Mouse (Mus musculus) intestine, embryonic 15.5 days (tissue): ENCODE data around the gene Tle1. TPM values are rescaled to one million over a fixed set of nuclear protein-coding genes. Genes with fewer than 3 reads are reported as not detected.

Experiments used
- ATAC-seq: fragments of 200-750 bp; cut with Nextera tagmentation; 2 replicates; pipeline ENCODE4 v1.8.0; 2017; ENCODE audit warnings: moderate TSS enrichment, moderate library complexity
- H3K27ac ChIP-seq: fragments of 300-500 bp; sonication (generic); 2 replicates; pipeline ENCODE4 v1.5.1; 2015; ENCODE audit warnings: mild to moderate bottlenecking, inconsistent platforms
- H3K27me3 ChIP-seq: fragments of 300-500 bp; sonication (generic); replicated peaks from 2 replicates; pipeline ENCODE4 v1.6.1; 2015; ENCODE audit warnings: inconsistent platforms
- H3K36me3 ChIP-seq: fragments of 300-500 bp; sonication (generic); 2 replicates; pipeline ENCODE4 v1.6.1; 2015; ENCODE audit warnings: inconsistent platforms
- H3K4me1 ChIP-seq: fragments of 300-500 bp; sonication (generic); replicated peaks from 2 replicates; pipeline ENCODE4 v1.6.1; 2015; ENCODE audit warnings: inconsistent platforms
- H3K4me2 ChIP-seq: fragments of 300-500 bp; sonication (generic); replicated peaks from 2 replicates; pipeline ENCODE4 v1.6.1; 2015; ENCODE audit warnings: mild to moderate bottlenecking, inconsistent platforms
- H3K4me3 ChIP-seq: fragments of 300-500 bp; sonication (generic); replicated peaks from 2 replicates; pipeline ENCODE4 v1.5.1; 2015; ENCODE audit warnings: inconsistent platforms
- H3K9ac ChIP-seq: fragments of 300-500 bp; sonication (generic); 2 replicates; pipeline ENCODE4 v1.6.1; 2015; ENCODE audit warnings: inconsistent platforms
- H3K9me3 ChIP-seq: fragments of 300-500 bp; sonication (generic); 2 replicates; pipeline ENCODE4 v1.6.1; 2016; ENCODE audit warnings: inconsistent platforms
- WGBS: fragments of 180-500 bp; shearing (Covaris S2); methylation state at CpG from one replicate; pipeline ENCODE4 v1.1.7; 2015; 5-methylcytosine and 5-hydroxymethylcytosine counted together
- polyA plus RNA-seq: library from polyadenylated mRNA; unstranded; fragments of >200 nt; fragmentation: Nextera tagmentation; extraction: Ambion mirVana; gene quantifications from 2 replicates; pipeline ENCODE4 v1.2.1, GENCODE M21; 2015

Tle1 gene
- polyA plus RNA-seq, 1 experiment from 2014 or later = 18.0 TPM

GRCm38 (mm10) chr4:72120050-72120449 lies 80.7 kb downstream of the Tle1 start:
- ATAC-seq = no peak
- Histone ChIP-seq H3K4me3 (no peak overlapping the region), H3K4me1 (no peaks in the 10 kb centered on the region), H3K9me3 (no peaks in the 10 kb centered on the region), H3K27ac (no peak overlapping the region), H3K27me3 (no peaks in the 10 kb centered on the region), H3K9ac (no peak overlapping the region), H3K4me2 (no peak overlapping the region), H3K36me3 (peaks cover 11% of the 10 kb centered on the region)
- 85% methylated on average over 6 of the region's 6 CpGs for WGBS

DNA sequence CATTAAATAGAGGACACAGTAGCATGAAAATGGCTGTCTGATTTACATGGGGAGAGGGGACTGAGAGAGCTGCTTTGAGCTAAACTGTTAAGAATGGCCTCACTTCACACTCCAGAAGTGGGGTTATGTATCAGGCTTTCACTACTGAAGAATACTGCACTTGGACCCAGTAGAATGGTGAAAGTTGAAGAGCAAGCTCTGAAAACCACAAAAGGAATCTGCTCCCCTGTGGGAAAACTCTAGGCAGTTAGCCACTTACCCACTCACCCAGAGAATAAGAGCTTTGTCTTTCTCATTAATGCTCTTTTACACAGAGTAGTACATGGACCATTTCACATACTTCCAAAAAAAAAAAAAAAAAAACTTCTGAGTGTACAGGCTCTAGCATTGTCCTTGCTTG lies 95.0 kb downstream of the Tle1 start:
- H3K4me2 ChIP-seq = no peak overlapping the region
- no peak overlapping the region for H3K27ac ChIP-seq
- no peaks in the 10 kb centered on the region for H3K36me3 ChIP-seq
- H3K27me3 ChIP-seq = no peaks in the 10 kb centered on the region
- H3K9me3 ChIP-seq = no peaks in the 10 kb centered on the region
- H3K4me3 ChIP-seq = no peak overlapping the region
- ATAC-seq = no peak
- no peaks in the 10 kb centered on the region for H3K4me1 ChIP-seq
- no peak overlapping the region for H3K9ac ChIP-seq

DNA sequence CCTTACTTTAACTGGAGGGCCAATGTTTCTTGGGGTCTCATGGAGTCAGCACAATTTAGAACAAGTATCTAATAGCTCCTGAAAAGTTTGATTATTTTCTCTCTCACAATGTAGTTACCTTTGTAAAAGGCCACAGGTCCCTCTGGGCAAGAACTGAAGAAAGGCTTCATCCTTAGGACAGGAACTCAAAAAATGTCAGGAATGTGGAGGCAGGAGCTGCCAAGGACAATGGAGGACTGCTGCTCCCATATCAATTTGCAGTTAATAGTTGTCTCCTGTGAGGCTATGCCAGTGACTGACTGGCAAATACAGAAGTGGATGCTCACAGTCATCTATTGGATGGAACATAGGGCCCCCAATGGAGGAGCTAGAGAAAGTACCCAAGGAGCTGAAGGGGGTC lies 96.5 kb downstream of the Tle1 start:
- H3K9me3 ChIP-seq = no peaks in the 10 kb centered on the region
- H3K4me1 ChIP-seq = no peaks in the 10 kb centered on the region
- H3K4me3 ChIP-seq = no peak overlapping the region
- no peaks in the 10 kb centered on the region for H3K27me3 ChIP-seq
- no peak overlapping the region for H3K9ac ChIP-seq
- H3K4me2 ChIP-seq = no peak overlapping the region
- ATAC-seq = no peak
- no peaks in the 10 kb centered on the region for H3K36me3 ChIP-seq
- no peak overlapping the region for H3K27ac ChIP-seq

DNA sequence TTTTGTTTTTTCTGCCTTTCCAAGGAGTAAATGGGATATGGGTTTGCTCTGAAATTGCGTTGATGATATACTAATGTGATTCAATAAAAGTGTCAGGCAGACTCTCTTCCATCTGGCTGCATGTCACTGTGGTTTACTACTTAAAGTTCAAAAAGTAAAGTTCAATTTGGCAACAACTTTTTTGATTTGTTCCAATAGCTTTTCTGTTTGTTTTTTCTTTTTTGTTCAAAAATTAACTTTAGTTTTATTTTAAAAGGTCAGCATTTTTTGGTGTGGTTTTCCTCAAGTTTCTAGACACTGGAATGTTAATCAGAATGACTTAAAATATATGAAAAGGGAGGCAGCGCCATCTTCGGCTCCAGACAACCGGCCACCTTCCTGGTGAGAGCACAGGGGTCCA lies 112.9 kb downstream of the Tle1 start:
- Histone ChIP-seq H3K27me3 (no peaks in the 10 kb centered on the region), H3K4me2 (no peak overlapping the region), H3K36me3 (no peaks in the 10 kb centered on the region), H3K27ac (no peak overlapping the region), H3K9ac (no peak overlapping the region), H3K9me3 (no peaks in the 10 kb centered on the region), H3K4me3 (no peak overlapping the region), H3K4me1 (no peaks in the 10 kb centered on the region)
- no peak for ATAC-seq
- WGBS = 94% methylated on average over 4 of the region's 4 CpGs

- H3K36me3 ChIP-seq = no peaks in the 10 kb centered on the region
- H3K4me1 ChIP-seq = no peaks in the 10 kb centered on the region
- WGBS = 28% methylated on average over 5 of the region's 5 CpGs
- no peak overlapping the region for H3K4me3 ChIP-seq
- H3K9ac ChIP-seq = no peak overlapping the region
- H3K27ac ChIP-seq = no peak overlapping the region
- H3K4me2 ChIP-seq = no peak overlapping the region
- no peaks in the 10 kb centered on the region for H3K27me3 ChIP-seq
- ATAC-seq = peak; percentile 75
- no peaks in the 10 kb centered on the region for H3K9me3 ChIP-seq
These were observed 131.6 kb downstream of the Tle1 start for GRCm38 (mm10) chr4:72069111-72069534.

DNA sequence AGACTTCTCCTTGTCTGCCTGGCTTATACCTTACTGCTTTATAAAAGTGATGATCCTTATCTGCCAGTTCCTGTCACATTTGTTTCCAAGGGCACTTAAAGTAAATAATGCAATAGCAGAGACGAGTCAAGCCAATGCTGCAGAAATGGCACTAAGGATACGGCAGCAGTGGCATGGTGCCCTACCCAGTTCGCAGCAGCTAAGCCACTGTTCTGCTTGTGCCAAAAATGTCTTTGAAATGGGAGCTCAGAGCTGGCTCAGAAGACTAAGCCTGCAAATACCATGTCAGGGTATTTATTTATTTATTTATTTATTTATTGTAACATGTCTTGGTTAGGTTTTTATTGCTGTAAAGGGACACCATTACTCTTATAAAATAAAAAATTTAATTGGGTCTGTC lies 132.8 kb downstream of the Tle1 start:
- H3K9me3 ChIP-seq = no peaks in the 10 kb centered on the region
- no peaks in the 10 kb centered on the region for H3K4me1 ChIP-seq
- ATAC-seq = no peak
- no peak overlapping the region for H3K9ac ChIP-seq
- no peak overlapping the region for H3K27ac ChIP-seq
- H3K36me3 ChIP-seq = no peaks in the 10 kb centered on the region
- no peak overlapping the region for H3K4me2 ChIP-seq
- WGBS = 67% methylated on average over 3 of the region's 3 CpGs
- no peaks in the 10 kb centered on the region for H3K27me3 ChIP-seq
- H3K4me3 ChIP-seq = no peak overlapping the region
